Mouse (Mus musculus) bone marrow macrophage, adult 2 months (primary cell): ENCODE data around the gene Timm29. TPM values are rescaled to one million over a fixed set of nuclear protein-coding genes. Genes with fewer than 3 reads are reported as not detected.

Experiments used
- H3K27ac ChIP-seq: 2 replicates; pipeline ENCODE4 v1.5.1; 2012; ENCODE audit warnings: low read depth, low read length; ENCODE audit not compliant: insufficient read depth
- H3K4me1 ChIP-seq: 2 replicates; pipeline ENCODE4 v1.6.1; 2012; ENCODE audit warnings: low read length; ENCODE audit not compliant: control insufficient read depth, insufficient read depth
- H3K4me3 ChIP-seq: 2 replicates; pipeline ENCODE4 v1.5.1; 2012; ENCODE audit warnings: mild to moderate bottlenecking, low read length, moderate library complexity; ENCODE audit not compliant: insufficient read depth
- CTCF ChIP-seq: IDR thresholded peaks from 2 replicates; pipeline ENCODE4 v1.5.1; 2012; ENCODE audit warnings: low read depth, mild to moderate bottlenecking, low read length, moderate library complexity
- POLR2A ChIP-seq: IDR thresholded peaks from 2 replicates; pipeline ENCODE4 v1.6.1; 2012; ENCODE audit warnings: mild to moderate bottlenecking, low read depth, low read length, borderline replicate concordance
- polyA plus RNA-seq: library from polyadenylated mRNA; stranded (reverse); fragments of >200 nt; gene quantifications from 2 replicates; pipeline ENCODE4 v1.2.4, GENCODE M21; 2012; ENCODE audit not compliant: missing spikeins, insufficient read depth, insufficient read length

Timm29 gene
- polyA plus RNA-seq, 1 experiment = 15.5 TPM

DNA sequence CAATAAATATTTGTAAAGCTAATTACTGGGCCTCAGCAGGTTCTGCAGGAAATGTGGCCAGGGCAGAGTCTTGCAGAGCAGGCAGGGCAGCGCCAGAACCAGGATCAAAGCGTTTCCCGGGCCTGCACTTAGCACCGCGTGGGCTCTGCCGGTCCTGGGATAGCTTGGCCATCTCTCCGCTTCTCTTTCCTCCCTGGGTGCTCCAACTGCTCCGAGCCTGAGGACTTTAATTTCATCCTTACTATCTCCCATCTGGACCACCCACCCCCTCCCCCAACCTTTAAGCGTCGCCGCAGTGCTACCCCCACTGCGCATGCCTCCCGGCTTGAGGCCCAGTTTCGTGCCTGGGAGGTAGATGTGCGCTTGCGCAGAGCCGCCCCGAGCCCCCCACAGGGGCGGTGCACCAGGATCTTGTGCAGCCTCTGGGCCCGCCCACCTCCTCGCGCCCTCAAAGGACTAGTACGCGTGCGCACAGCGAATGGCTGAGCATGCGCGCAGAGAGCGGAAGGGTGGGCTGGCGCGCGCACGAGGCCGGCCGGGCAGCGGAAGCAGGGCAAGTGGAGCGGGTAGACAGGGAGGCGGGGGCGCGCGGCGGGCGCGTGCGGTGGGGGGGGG lies 23.2 kb downstream of the Timm29 start, which contains the start of gene Smarca4:
TSS of gene Smarca4 (plus strand) at position 553 of the 615 bp plus-strand sequence.
- Histone ChIP-seq H3K4me3 (peak within 1 kb of the TSS; percentile 94), H3K27ac (peak within 1 kb of the TSS; percentile 89), H3K4me1 (peaks cover 13% of the 10 kb centered on the region)
- TF ChIP-seq POLR2A (0 out of 2 replicates have a peak, but pooled peaks have one; percentile 36), CTCF (no peak)

DNA sequence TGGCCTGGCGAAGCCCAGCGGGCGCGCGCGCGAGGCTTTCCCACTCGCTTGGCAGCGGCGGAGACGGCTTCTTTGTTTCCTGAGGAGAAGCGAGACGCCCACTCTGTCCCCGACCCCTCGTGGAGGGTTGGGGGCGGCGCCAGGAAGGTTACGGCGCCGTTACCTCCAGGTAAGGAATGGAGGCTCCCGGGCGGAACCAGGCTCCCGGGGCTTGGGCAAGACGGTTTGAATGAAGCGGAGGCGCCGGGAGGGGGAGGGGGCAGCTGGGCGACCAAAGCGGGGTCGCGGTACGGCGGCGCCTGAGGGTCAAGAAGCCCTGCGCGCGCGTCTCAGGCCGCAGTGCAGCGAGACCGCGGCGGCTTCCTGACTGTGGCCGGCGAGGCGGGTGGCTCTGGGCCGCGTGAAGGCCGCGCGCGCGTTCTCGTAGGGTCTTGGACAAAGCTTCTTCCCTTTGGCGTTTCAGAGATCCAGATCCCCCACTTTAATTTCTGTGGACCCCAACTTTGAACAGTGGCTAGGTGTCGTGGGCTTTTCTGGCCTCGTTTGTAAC lies 23.8 kb downstream of the Timm29 start:
- peaks cover 13% of the 10 kb centered on the region for H3K4me1 ChIP-seq
- TF ChIP-seq CTCF (no peak), POLR2A (no peak)
- H3K27ac ChIP-seq = peak overlapping the region; percentile 89
- H3K4me3 ChIP-seq = peak overlapping the region; percentile 94

DNA sequence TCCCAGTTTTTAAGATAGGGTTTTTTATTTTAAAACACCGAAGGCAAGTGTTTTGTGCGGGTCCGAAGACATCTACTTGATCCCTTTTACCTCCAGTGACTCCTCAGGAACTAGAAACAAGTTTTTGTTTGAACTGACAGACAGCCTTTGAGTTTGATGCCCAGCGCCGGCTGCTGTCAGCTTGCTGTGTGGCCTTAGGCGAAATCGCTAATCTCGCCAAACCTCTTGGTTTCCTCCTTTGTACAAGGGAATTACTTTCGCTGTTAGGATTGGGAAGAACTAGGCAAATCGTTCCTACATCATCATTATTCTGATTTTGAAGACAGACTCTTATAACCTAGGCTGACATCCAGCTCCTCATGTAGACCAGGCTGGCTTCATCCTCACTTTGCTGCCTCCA lies 24.5 kb downstream of the Timm29 start:
- H3K4me1 ChIP-seq = peaks cover 13% of the 10 kb centered on the region

DNA sequence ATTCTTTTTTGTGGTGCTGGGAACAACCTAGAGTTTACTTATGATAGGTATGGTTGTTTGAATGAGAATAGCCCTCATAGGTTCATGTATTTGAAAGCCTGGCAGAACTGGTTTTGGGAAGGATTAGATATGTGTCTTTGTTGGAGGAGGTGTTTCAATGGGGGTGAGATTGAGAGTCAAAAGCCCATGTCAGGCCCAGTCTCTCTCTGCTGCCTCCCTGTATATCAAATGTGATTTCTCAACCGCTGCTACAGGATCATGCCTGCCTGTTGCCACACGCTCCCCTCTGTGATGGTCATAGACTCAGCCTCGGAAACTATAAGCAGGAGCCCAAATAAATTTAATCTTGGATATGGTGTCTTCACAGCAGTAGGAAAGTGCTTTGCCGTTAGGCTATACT lies 27.7 kb downstream of the Timm29 start:
- TF ChIP-seq POLR2A = no peak
- TF ChIP-seq CTCF = no peak
- Histone ChIP-seq H3K4me1 (peaks cover 15% of the 10 kb centered on the region), H3K4me3 (no peak overlapping the region), H3K27ac (no peak overlapping the region)

More for the DNA sequence above, 24.5 kb downstream of the Timm29 start:
- Histone ChIP-seq H3K4me3 (peak overlapping the region; percentile 94), H3K27ac (peak overlapping the region; percentile 89)
- TF ChIP-seq CTCF (no peak), POLR2A (no peak)

DNA sequence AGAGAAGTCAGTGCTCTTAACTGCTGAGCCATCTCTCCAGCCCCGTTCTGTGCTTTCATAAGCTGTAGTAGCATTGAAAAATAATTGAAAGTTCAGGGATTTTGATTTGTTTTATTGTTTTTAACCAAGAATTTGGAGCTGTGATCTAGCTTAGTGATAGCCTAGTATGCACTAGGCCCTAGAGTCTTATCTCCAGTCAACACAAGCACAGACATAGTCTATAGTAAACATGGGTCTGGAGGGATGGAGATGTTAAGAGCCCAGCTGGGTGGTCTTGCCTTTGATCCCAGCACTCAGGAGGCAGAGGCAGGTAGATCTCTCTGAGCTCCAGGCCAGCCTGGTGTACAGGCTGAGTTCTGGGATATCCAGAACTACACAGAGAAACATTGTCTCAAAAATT lies 30.2 kb downstream of the Timm29 start:
- Histone ChIP-seq H3K4me1 (peaks cover 15% of the 10 kb centered on the region), H3K27ac (no peak overlapping the region), H3K4me3 (no peak overlapping the region)
- no peak for TF ChIP-seq CTCF
- no peak for TF ChIP-seq POLR2A

DNA sequence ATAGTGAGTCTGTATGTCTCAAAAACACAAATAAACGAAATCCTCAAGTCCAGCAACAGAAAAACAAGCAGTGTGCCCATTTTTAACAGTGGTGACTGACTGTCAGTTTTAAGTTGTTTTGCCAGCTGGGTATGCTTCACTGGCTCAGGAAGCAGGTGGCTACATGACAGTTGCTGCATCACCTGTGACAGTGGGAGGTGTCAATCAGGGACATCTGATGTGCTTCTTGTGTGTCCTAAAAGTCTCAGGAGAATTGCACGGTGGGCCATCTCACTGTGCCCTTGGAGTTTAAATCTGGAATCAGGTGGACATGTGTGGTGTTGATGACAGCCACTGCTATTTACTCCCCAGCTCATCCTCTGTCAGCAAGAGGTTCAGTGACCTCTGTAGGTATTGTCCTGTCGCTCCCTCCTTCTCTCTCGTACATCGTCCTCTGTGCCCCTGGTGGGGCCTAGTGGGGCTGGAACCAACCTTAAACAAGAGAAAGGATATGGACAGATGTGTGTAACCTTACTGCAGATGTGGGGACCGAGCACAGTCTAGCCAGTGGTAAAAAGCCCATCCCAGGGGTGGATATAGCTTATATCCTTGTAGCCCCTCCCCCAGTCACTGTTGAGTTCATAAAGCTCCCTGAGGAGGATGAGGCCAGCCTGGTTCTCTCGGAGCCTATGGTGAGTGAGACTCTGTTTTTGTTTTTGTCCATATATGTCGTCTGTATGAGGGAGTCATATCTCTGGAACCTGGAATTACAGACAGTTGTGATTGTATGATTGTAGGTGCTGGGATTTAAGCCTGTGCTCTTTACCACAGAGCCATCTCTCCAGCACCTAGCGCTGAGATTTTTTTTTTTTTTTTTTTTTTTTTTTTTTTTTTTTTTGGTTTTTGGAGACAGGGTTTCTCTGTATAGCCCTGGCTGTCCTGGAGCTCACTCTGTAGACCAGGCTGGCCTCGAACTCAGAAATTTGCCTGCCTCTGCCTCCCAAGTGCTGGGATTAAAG lies 33.1 kb downstream of the Timm29 start:
- no peak overlapping the region for H3K4me3 ChIP-seq
- no peak for TF ChIP-seq CTCF
- TF ChIP-seq POLR2A = no peak
- H3K27ac ChIP-seq = no peak overlapping the region
- peaks cover 3% of the 10 kb centered on the region; the same call in 1 of the 2 replicates for H3K4me1 ChIP-seq

DNA sequence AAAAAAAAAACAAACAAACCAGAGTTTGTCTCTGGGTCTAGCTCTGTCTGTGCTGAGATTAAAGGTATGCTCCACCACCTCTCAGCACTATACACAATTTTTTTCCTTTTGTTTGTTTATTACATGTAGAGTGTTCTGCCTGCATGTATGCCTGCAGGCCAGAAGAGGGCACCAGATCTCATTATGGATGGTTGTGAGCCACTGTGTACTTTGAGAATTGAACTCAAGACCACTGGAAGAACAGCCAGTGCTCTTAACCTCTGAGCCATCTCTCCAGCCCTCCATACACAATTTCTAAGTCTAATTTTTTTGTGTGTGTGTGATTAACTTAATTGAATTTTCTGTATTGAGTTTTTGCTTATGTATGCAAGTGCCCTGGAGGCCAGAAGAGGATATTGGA lies 34.0 kb downstream of the Timm29 start:
- Histone ChIP-seq H3K4me1 (peaks cover 3% of the 10 kb centered on the region; the same call in 1 of the 2 replicates), H3K27ac (no peak overlapping the region), H3K4me3 (no peak overlapping the region)
- TF ChIP-seq CTCF = no peak
- TF ChIP-seq POLR2A = no peak

DNA sequence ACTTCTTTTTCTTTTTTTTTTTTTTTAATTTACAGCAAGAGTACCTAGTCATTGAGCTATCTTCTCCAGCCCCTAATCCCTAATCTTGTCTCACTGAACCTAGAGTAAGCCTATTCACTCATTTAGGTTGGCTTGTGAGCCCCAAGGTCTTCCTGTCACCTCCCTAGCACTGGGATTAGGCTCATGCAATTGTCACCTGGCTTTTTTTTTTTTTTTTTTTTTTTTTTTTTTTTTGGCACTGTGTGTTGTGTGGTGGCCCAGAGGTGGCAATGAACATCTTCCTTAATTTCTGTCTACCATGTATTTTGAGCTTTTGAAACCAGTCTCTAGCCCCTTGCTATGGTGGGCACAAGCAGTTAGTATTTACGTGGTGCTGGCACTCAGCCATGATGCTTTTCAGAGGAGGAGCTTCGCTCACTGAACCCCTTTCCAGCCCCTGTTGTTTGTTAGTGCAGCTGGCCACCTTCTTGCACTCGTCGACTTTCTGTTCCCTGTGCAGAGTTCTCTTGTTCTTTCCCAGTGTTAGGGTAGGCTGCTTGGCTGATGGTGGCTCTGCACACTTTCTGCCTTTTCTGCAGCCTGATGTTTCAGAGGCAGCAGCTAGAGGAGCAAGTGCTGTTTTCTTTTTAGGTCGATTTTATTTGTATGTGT lies 34.7 kb downstream of the Timm29 start:
- TF ChIP-seq POLR2A (no peak), CTCF (no peak)
- Histone ChIP-seq H3K4me3 (no peak overlapping the region), H3K4me1 (peaks cover 3% of the 10 kb centered on the region; the same call in 1 of the 2 replicates), H3K27ac (no peak overlapping the region)

DNA sequence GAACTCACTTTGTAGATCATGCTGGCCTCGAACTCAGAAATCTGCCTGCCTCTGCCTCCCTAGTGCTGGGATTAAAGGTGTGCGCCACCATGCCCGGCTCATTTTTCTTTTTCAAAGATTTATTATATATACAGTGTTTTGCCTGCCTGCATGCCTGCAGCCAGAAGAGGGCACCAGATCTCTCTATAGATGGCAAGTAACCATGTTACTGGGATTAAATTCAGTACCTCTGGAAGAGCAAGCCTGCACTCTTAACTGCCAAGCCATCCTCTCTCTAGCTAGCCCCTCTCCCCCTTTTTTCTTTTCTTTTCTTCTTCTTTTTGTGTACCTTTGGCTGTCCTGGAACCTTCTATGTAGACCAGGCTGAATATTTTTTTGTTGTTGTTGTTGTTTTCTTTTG lies 38.2 kb downstream of the Timm29 start:
- H3K27ac ChIP-seq = no peak overlapping the region
- no peaks in the 10 kb centered on the region; the same call in 1 of the 2 replicates for H3K4me1 ChIP-seq
- H3K4me3 ChIP-seq = no peak overlapping the region
- TF ChIP-seq CTCF (no peak), POLR2A (no peak)
